In the genomic region with DNA sequence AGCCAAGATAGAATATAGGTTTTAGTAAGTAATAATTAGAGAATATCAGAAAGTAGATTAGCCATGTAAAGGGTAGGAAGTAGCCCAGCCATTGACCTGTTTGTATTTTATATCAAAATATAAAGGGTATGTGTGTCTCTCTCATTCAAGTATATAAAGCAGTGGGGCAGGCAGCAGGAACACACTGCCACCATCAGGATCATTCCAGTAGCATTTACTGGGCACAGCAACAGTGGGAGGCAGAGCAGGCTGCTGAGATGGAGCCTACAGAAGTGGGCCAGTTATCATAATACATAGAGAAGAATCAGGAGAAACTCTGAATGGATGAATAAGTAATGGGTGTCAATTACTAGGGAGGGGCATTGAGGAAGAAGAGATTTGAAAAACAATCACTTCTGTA, we compare ENCODE assay signal across 19 mouse cellular contexts.
DNase-seq lines count a peak whose midpoint lies in the region; ATAC-seq and TF ChIP-seq lines count a peak whose summit lies in the region.
"Had no signal": no experiment of that assay in that cellular context is flagged by ENCODE, and none has a peak within 500 bp of the region (broad histone marks: within the 10 kb centered on the region; RNA-seq: fewer than 3 reads in every experiment).

No protein-coding gene starts in this region.

- H3K4me3 ChIP-seq in forebrain, embryonic 14.5 days (ENCODE audit: low read depth, low read length), result no peak overlapping the region
- no peak overlapping the region for H3K4me3 ChIP-seq in forebrain, embryonic 13.5 days
- no peak overlapping the region for H3K4me3 ChIP-seq in kidney, postnatal 0 days (replicated peaks; ENCODE audit: low read depth, low read length)
- H3K4me3 ChIP-seq in midbrain, embryonic 12.5 days, result no peak overlapping the region
- no peak overlapping the region for H3K4me3 ChIP-seq in midbrain, embryonic 13.5 days (replicated peaks)
- H3K4me3 ChIP-seq in cortical plate, adult 2 months (ENCODE audit: insufficient read depth, low read length), result no peak overlapping the region
- H3K4me3 ChIP-seq: embryonic facial prominence, embryonic 10.5 days; erythroblast, embryonic 14.5 days; heart, embryonic 13.5 days; hindbrain, embryonic 10.5 days; limb, embryonic 10.5 days; myocyte; stomach, embryonic 15.5 days had no signal

- H3K27ac ChIP-seq in forebrain, embryonic 14.5 days (ENCODE audit: low read depth, low read length), result no peak overlapping the region
- H3K27ac ChIP-seq in forebrain, embryonic 13.5 days, result no peak overlapping the region
- no peak overlapping the region for H3K27ac ChIP-seq in kidney, postnatal 0 days
- H3K27ac ChIP-seq in midbrain, embryonic 12.5 days (replicated peaks), result no peak overlapping the region
- no peak overlapping the region for H3K27ac ChIP-seq in midbrain, embryonic 13.5 days
- no peak overlapping the region for H3K27ac ChIP-seq in cortical plate, adult 2 months (ENCODE audit: insufficient read depth, low read length)
- H3K27ac ChIP-seq: embryonic facial prominence, embryonic 10.5 days; heart, embryonic 13.5 days; hindbrain, embryonic 10.5 days; limb, embryonic 10.5 days; stomach, embryonic 15.5 days had no signal

- peak; percentile 28 for DNase-seq in forebrain, embryonic 14.5 days (ENCODE audit: low spot score)
- peak; percentile 12 for DNase-seq in kidney, postnatal 0 days (ENCODE audit: low spot score)
- DNase-seq in kidney, postnatal 10 days, result no peak
- DNase-seq in Muller cell, postnatal 12 days (ENCODE audit: inconsistent ontology term), result no peak
- DNase-seq: adrenal gland, postnatal 10 days; kidney, postnatal 25 days; lung, adult 18-20 months; thymus, postnatal 36 days had no signal

- no peaks in the 10 kb centered on the region for H3K9me3 ChIP-seq in forebrain, embryonic 14.5 days (replicated peaks; ENCODE audit: control insufficient read depth, low read length)
- no peaks in the 10 kb centered on the region for H3K9me3 ChIP-seq in forebrain, embryonic 13.5 days (replicated peaks)
- no peaks in the 10 kb centered on the region for H3K9me3 ChIP-seq in kidney, postnatal 0 days (replicated peaks; ENCODE audit: low read length)
- no peaks in the 10 kb centered on the region for H3K9me3 ChIP-seq in midbrain, embryonic 12.5 days
- no peaks in the 10 kb centered on the region for H3K9me3 ChIP-seq in midbrain, embryonic 13.5 days
- H3K9me3 ChIP-seq: embryonic facial prominence, embryonic 10.5 days; heart, embryonic 13.5 days; limb, embryonic 10.5 days; stomach, embryonic 15.5 days had no signal

- TF ChIP-seq POLR2A in cortical plate, adult 2 months (IDR thresholded peaks at IDR 0.05; ENCODE audit: extremely low read depth, insufficient read depth, low read length), result no peak

- H3K4me1 ChIP-seq in forebrain, embryonic 14.5 days (ENCODE audit: control insufficient read depth, insufficient read depth, low read length), result no peaks in the 10 kb centered on the region
- no peaks in the 10 kb centered on the region for H3K4me1 ChIP-seq in forebrain, embryonic 13.5 days
- no peaks in the 10 kb centered on the region for H3K4me1 ChIP-seq in kidney, postnatal 0 days (replicated peaks; ENCODE audit: insufficient read depth, low read length)
- no peaks in the 10 kb centered on the region for H3K4me1 ChIP-seq in midbrain, embryonic 12.5 days
- no peaks in the 10 kb centered on the region for H3K4me1 ChIP-seq in midbrain, embryonic 13.5 days (replicated peaks)
- H3K4me1 ChIP-seq in cortical plate, adult 2 months (ENCODE audit: control insufficient read depth, insufficient read depth, low read length), result no peaks in the 10 kb centered on the region
- H3K4me1 ChIP-seq: embryonic facial prominence, embryonic 10.5 days; hindbrain, embryonic 10.5 days; stomach, embryonic 15.5 days had no signal

- ATAC-seq in forebrain, embryonic 14.5 days, result peak; percentile 68
- ATAC-seq in forebrain, embryonic 13.5 days, result no peak
- ATAC-seq in kidney, postnatal 0 days (replicated peaks; ENCODE audit: low FRiP score, low read depth), result no peak
- 0 out of 2 replicates have a peak, but pooled peaks have one; percentile 47 for ATAC-seq in midbrain, embryonic 12.5 days (ENCODE audit: low FRiP score, low read depth)
- ATAC-seq in midbrain, embryonic 13.5 days, result no peak

- H3K27me3 ChIP-seq in forebrain, embryonic 14.5 days (replicated peaks; ENCODE audit: control insufficient read depth, insufficient read depth, low read length), result no peaks in the 10 kb centered on the region
- H3K27me3 ChIP-seq in forebrain, embryonic 13.5 days, result no peaks in the 10 kb centered on the region
- H3K27me3 ChIP-seq in kidney, postnatal 0 days (ENCODE audit: insufficient read depth, low read length), result no peaks in the 10 kb centered on the region
- no peaks in the 10 kb centered on the region for H3K27me3 ChIP-seq in midbrain, embryonic 12.5 days
- no peaks in the 10 kb centered on the region for H3K27me3 ChIP-seq in midbrain, embryonic 13.5 days
- H3K27me3 ChIP-seq: heart, embryonic 13.5 days; stomach, embryonic 15.5 days had no signal

- H3K4me2 ChIP-seq in forebrain, embryonic 14.5 days (ENCODE audit: low read length), result no peak overlapping the region
- no peak overlapping the region for H3K4me2 ChIP-seq in forebrain, embryonic 13.5 days
- no peak overlapping the region for H3K4me2 ChIP-seq in kidney, postnatal 0 days (ENCODE audit: low read length)
- H3K4me2 ChIP-seq in midbrain, embryonic 12.5 days (replicated peaks), result no peak overlapping the region
- no peak overlapping the region for H3K4me2 ChIP-seq in midbrain, embryonic 13.5 days (replicated peaks)
- H3K4me2 ChIP-seq: heart, embryonic 13.5 days; stomach, embryonic 15.5 days had no signal

- H3K36me3 ChIP-seq in forebrain, embryonic 14.5 days (ENCODE audit: control insufficient read depth, insufficient read depth, low read length), result no peaks in the 10 kb centered on the region
- H3K36me3 ChIP-seq in forebrain, embryonic 13.5 days (ENCODE audit: poor library complexity, severe bottlenecking), result no peaks in the 10 kb centered on the region
- no peaks in the 10 kb centered on the region for H3K36me3 ChIP-seq in kidney, postnatal 0 days (ENCODE audit: insufficient read depth, low read length)
- 0 out of 2 replicates have a peak, but pooled peaks cover 4% of the 10 kb centered on the region for H3K36me3 ChIP-seq in midbrain, embryonic 12.5 days
- no peaks in the 10 kb centered on the region for H3K36me3 ChIP-seq in midbrain, embryonic 13.5 days

- no peak overlapping the region for H3K9ac ChIP-seq in forebrain, embryonic 14.5 days (ENCODE audit: low read length)
- no peak overlapping the region for H3K9ac ChIP-seq in forebrain, embryonic 13.5 days
- H3K9ac ChIP-seq in kidney, postnatal 0 days (ENCODE audit: low read depth, low read length), result no peak overlapping the region
- H3K9ac ChIP-seq in midbrain, embryonic 12.5 days (replicated peaks), result no peak overlapping the region
- no peak overlapping the region for H3K9ac ChIP-seq in midbrain, embryonic 13.5 days (replicated peaks)
- H3K9ac ChIP-seq: heart, embryonic 13.5 days; stomach, embryonic 15.5 days had no signal

- peak; percentile 39; the same call in 1 of the 2 replicates for TF ChIP-seq CTCF in kidney, postnatal 0 days (IDR thresholded peaks at IDR 0.05; ENCODE audit: low read depth)
- TF ChIP-seq CTCF in cortical plate, adult 2 months (IDR thresholded peaks at IDR 0.05; ENCODE audit: extremely low read depth, insufficient read depth, low read length), result peak; percentile 13; the same call in 1 of the 2 replicates

Comparison
In these comparisons a context has a peak if more than half of its experiments do, and no peak if none do; other contexts are left out.
1. ATAC-seq: peak in forebrain, embryonic 14.5 days (single experiment) and midbrain, embryonic 12.5 days (single experiment); none in forebrain, embryonic 13.5 days (single experiment), kidney, postnatal 0 days (single experiment) and midbrain, embryonic 13.5 days (single experiment).
2. DNase-seq: peak in forebrain, embryonic 14.5 days (single experiment) and kidney, postnatal 0 days (single experiment); none in kidney, postnatal 10 days (single experiment) and Muller cell, postnatal 12 days (single experiment).